30 mouse cellular contexts compared by ENCODE assay signal in genomic region chr9:104612523-104612922, GRCm38 (mm10).
DNase-seq lines count a peak whose midpoint lies in the region; ATAC-seq and TF ChIP-seq lines count a peak whose summit lies in the region.
"Had no signal": no experiment of that assay in that cellular context is flagged by ENCODE, and none has a peak within 500 bp of the region (broad histone marks: within the 10 kb centered on the region; RNA-seq: fewer than 3 reads in every experiment).

No protein-coding gene starts in this region.

- CTCF ChIA-PET in Patski (lab: Charles Lee): interaction anchor here (1.0 kb wide), 1 partner anchor 32 kb away, joined by 3 read pairs; no protein-coding TSS in a partner anchor

- no peaks in the 10 kb centered on the region for H3K27me3 ChIP-seq in Patski
- H3K27me3 ChIP-seq: embryonic facial prominence, embryonic 12.5 days; heart, embryonic 13.5 days; hindbrain, embryonic 15.5 days; limb, embryonic 12.5 days; liver, embryonic 15.5 days; midbrain, embryonic 15.5 days; neural tube, embryonic 15.5 days; stomach, embryonic 15.5 days had no signal

- TF ChIP-seq CTCF in Patski (IDR thresholded peaks at IDR 0.05): no peak

- in situ Hi-C loops in Patski (cut with MboI; ENCODE audit: low pct_unique_long_range_greater_than_20kb): no loop called here

- intact Hi-C loops in left cerebral cortex, postnatal 4 days (cut with DNase I): no loop called here
- intact Hi-C loops in left cerebral cortex, postnatal 25 days (cut with DNase I): no loop called here

- ATAC-seq in frontal cortex, adult (ENCODE audit: low TSS enrichment): peak; percentile 87
- peak; percentile 15 for ATAC-seq in Patski
- ATAC-seq: forebrain, embryonic 14.5 days; inflammation-experienced regulatory T-cells, adult 6 months; midbrain, embryonic 15.5 days had no signal

- DNase-seq in frontal cortex, postnatal 10 days (ENCODE audit: low spot score in 2 of 2): no peak
- DNase-seq in left cerebral cortex, adult 11 months (ENCODE audit: low spot score): peak; percentile 44
- DNase-seq in left cerebral cortex, postnatal 4 days: no peak
- DNase-seq in Patski (ENCODE audit: low read depth, low spot score): peak; percentile 27
- DNase-seq in left cerebral cortex, postnatal 25 days (ENCODE audit: low spot score in 2 of 2): peak; percentile 17 to 58
- no peak for DNase-seq in spleen, postnatal 36 days (ENCODE audit: low spot score in 2 of 2)
- DNase-seq in thymus, postnatal 0 days (ENCODE audit: low spot score): no peak
- DNase-seq: adrenal gland, adult 8-10 months; cerebellum, adult 8-10 months; cerebellum, postnatal 25 days; heart, adult 2 months; heart, postnatal 10 days; kidney, adult 11 months; kidney, postnatal 14 days; layer of hippocampus, postnatal 36 days; lung, embryonic 14.5 days; lung, postnatal 14 days; thymus, adult 18-20 months; thymus, postnatal 36 days had no signal

- POLR2A ChIA-PET in Patski (lab: Charles Lee): no interaction called here

Comparison
In these comparisons a context has a peak if more than half of its experiments do, and no peak if none do; other contexts are left out.
1. DNase-seq: peak in left cerebral cortex, adult 11 months (single experiment), Patski (single experiment) and left cerebral cortex, postnatal 25 days (2 of 2); none in frontal cortex, postnatal 10 days (0 of 2), left cerebral cortex, postnatal 4 days (single experiment), spleen, postnatal 36 days (0 of 2) and thymus, postnatal 0 days (single experiment).